Mouse (Mus musculus): ENCODE data around the gene Adipor2. TPM values are rescaled to one million over a fixed set of nuclear protein-coding genes. Genes with fewer than 3 reads are reported as not detected.

Gene Adipor2
- polyA plus RNA-seq, 1 experiment from 2014 or later = 19.9 TPM

DNA sequence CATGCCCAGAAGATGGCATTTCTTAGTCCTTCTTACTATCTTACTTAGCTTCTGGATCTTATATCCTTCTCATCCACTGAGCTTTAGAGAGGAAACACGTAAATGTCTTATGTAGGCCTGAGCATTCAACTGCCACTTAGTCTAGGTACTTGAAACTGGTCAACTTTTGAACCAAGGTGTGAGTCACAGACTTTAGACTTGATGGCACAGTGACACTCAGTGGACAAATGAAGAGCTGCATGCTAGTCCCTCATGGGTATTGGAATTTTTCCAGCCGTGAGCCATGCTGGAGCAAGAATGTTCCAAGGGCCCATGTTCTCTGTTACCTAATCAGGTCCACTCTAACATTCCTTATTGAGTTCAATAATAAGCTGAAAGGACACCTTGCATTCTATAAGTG, 13.0 kb upstream of the Adipor2 start:
- H3K36me3 ChIP-seq (ENCODE audit: control insufficient read depth, insufficient read depth, low read length) = no peaks in the 10 kb centered on the region; the same call in 1 of the 2 replicates
- H3K4me1 ChIP-seq (replicated peaks; ENCODE audit: control insufficient read depth, insufficient read depth, low read length) = no peaks in the 10 kb centered on the region
- ATAC-seq (replicated peaks; ENCODE audit: low FRiP score) (no peak), DNase-seq (ENCODE audit: low spot score) (no peak)
- no peak overlapping the region for H3K4me3 ChIP-seq (ENCODE audit: low read depth, low read length)
- H3K9ac ChIP-seq (ENCODE audit: low read length) = no peak overlapping the region
- H3K4me2 ChIP-seq (ENCODE audit: low read depth, low read length, severe bottlenecking) = no peak overlapping the region
- H3K27ac ChIP-seq (ENCODE audit: low read depth, low read length) = no peak overlapping the region
- H3K9me3 ChIP-seq (ENCODE audit: control insufficient read depth, low read length) = no peaks in the 10 kb centered on the region; the same call in 1 of the 2 replicates
- WGBS = 71% methylated on average over 2 of the region's 2 CpGs
- no peaks in the 10 kb centered on the region for H3K27me3 ChIP-seq (ENCODE audit: control insufficient read depth, insufficient read depth, low read length)

DNA sequence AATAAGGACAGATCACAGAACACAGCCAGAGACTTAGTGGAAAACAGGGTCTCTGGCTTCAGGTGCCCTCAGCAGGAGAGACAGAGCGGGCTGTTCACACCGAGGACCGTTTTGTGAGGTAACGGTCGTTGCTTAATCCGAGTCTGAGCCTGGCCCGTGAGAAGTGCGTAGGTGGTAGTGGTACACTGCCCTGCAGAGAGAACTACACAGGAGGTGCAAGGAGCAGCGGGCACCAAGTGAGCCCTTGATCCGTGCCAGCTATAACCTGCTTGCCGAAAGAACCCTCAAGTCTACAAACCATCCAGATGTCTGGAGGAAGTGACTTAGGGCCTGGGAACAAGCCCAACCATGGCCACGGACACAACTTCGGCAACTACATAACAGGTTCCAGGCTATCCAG, 11.8 kb upstream of the Adipor2 start:
- Histone ChIP-seq H3K4me1 (replicated peaks; ENCODE audit: control insufficient read depth, insufficient read depth, low read length) (no peaks in the 10 kb centered on the region), H3K4me2 (ENCODE audit: low read depth, low read length, severe bottlenecking) (no peak overlapping the region), H3K27me3 (ENCODE audit: control insufficient read depth, insufficient read depth, low read length) (no peaks in the 10 kb centered on the region), H3K27ac (ENCODE audit: low read depth, low read length) (no peak overlapping the region), H3K4me3 (ENCODE audit: low read depth, low read length) (no peak overlapping the region), H3K9ac (ENCODE audit: low read length) (no peak overlapping the region), H3K36me3 (ENCODE audit: control insufficient read depth, insufficient read depth, low read length) (no peaks in the 10 kb centered on the region; the same call in 1 of the 2 replicates), H3K9me3 (ENCODE audit: control insufficient read depth, low read length) (no peaks in the 10 kb centered on the region; the same call in 1 of the 2 replicates)
- ATAC-seq (replicated peaks; ENCODE audit: low FRiP score) (no peak), DNase-seq (ENCODE audit: low spot score) (no peak)
- WGBS = 96% methylated on average over 13 of the region's 13 CpGs

DNA sequence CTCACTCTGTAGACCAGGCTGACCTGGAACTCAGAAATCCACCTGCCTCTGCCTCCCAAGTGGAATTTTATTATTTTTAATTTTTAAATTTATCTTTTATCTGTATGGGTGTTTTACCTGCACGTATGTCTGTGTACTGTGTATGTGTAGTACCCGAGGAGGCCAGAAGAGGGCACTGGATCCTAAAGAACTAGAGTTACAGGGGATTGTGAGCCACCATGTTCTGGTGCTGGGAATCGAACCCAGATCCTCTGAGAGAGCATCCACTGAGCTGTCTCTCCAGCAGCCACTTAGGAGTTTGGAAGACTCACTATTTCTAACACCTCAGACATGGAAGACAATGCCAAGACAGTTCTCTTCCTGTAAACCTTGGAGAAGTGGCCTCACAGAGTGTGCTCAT, 11.1 kb upstream of the Adipor2 start:
- Histone ChIP-seq H3K4me1 (replicated peaks; ENCODE audit: control insufficient read depth, insufficient read depth, low read length) (no peaks in the 10 kb centered on the region), H3K4me2 (ENCODE audit: low read depth, low read length, severe bottlenecking) (no peak overlapping the region), H3K4me3 (ENCODE audit: low read depth, low read length) (no peak overlapping the region), H3K36me3 (ENCODE audit: control insufficient read depth, insufficient read depth, low read length) (no peaks in the 10 kb centered on the region; the same call in 1 of the 2 replicates), H3K27me3 (ENCODE audit: control insufficient read depth, insufficient read depth, low read length) (no peaks in the 10 kb centered on the region), H3K9me3 (ENCODE audit: control insufficient read depth, low read length) (no peaks in the 10 kb centered on the region; the same call in 1 of the 2 replicates), H3K9ac (ENCODE audit: low read length) (no peak overlapping the region), H3K27ac (ENCODE audit: low read depth, low read length) (no peak overlapping the region)
- WGBS = 89% methylated on average over 3 of the region's 3 CpGs
- DNase-seq (ENCODE audit: low spot score) (no peak), ATAC-seq (replicated peaks; ENCODE audit: low FRiP score) (no peak)

DNA sequence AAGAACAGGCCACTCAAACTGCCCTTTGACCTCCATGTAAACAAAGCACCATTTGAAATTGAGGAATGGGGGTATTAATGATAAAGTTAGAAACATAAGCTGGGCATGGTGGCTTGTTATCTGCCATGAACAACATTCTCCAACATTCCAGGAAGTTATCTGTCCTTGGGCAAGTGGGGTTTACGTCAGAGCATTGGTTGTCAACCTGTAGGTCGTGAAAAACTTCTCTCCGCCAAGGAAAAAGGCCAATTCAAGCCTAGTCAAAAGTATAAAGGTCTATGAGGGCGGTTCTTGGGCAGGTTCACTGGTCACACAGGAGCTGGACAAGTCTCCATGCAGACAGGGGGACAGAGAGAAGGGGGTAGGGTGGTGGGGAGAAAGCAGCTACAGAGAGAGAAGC, 3.5 kb upstream of the Adipor2 start:
- no peak overlapping the region for H3K9ac ChIP-seq (ENCODE audit: low read length)
- DNase-seq (ENCODE audit: low spot score) (no peak), ATAC-seq (replicated peaks; ENCODE audit: low FRiP score) (no peak)
- no peak overlapping the region for H3K4me3 ChIP-seq (ENCODE audit: low read depth, low read length)
- H3K27me3 ChIP-seq (ENCODE audit: control insufficient read depth, insufficient read depth, low read length) = no peaks in the 10 kb centered on the region
- no peaks in the 10 kb centered on the region for H3K36me3 ChIP-seq (ENCODE audit: control insufficient read depth, insufficient read depth, low read length)
- H3K9me3 ChIP-seq (ENCODE audit: control insufficient read depth, low read length) = no peaks in the 10 kb centered on the region
- H3K4me2 ChIP-seq (ENCODE audit: low read depth, low read length, severe bottlenecking) = no peak overlapping the region
- 91% methylated on average over 4 of the region's 4 CpGs for WGBS
- no peak overlapping the region for H3K27ac ChIP-seq (ENCODE audit: low read depth, low read length)
- peaks cover 4% of the 10 kb centered on the region; the same call in 1 of the 2 replicates for H3K4me1 ChIP-seq (replicated peaks; ENCODE audit: control insufficient read depth, insufficient read depth, low read length)

DNA sequence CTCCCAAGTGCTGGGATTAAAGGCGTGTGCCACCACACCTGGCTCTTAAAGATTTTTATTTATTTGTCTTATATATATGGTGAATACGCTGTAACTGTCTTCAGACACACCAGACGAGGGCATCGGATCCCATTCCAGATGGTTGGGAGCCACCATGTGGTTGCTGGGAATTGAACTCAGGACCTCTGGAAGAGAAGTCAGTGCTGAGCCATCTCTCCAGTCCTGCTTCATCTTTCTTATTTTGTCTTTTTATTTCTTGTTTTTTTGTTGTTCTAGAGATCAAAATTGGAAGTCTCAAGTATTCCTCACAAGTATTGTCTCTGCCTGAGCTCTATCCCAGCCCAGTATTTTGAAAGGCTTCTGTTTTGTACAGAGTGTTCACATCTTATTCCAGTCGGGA, 2.9 kb upstream of the Adipor2 start:
- no peak overlapping the region for H3K9ac ChIP-seq (ENCODE audit: low read length)
- no peak overlapping the region for H3K4me3 ChIP-seq (ENCODE audit: low read depth, low read length)
- H3K36me3 ChIP-seq (ENCODE audit: control insufficient read depth, insufficient read depth, low read length) = no peaks in the 10 kb centered on the region
- WGBS = 87% methylated on average over 5 of the region's 5 CpGs
- no peaks in the 10 kb centered on the region for H3K27me3 ChIP-seq (ENCODE audit: control insufficient read depth, insufficient read depth, low read length)
- no peak for DNase-seq (ENCODE audit: low spot score)
- H3K9me3 ChIP-seq (ENCODE audit: control insufficient read depth, low read length) = no peaks in the 10 kb centered on the region
- H3K4me2 ChIP-seq (ENCODE audit: low read depth, low read length, severe bottlenecking) = no peak overlapping the region
- H3K4me1 ChIP-seq (replicated peaks; ENCODE audit: control insufficient read depth, insufficient read depth, low read length) = peaks cover 4% of the 10 kb centered on the region; the same call in 1 of the 2 replicates
- H3K27ac ChIP-seq (ENCODE audit: low read depth, low read length) = no peak overlapping the region
- no peak for ATAC-seq (replicated peaks; ENCODE audit: low FRiP score)

DNA sequence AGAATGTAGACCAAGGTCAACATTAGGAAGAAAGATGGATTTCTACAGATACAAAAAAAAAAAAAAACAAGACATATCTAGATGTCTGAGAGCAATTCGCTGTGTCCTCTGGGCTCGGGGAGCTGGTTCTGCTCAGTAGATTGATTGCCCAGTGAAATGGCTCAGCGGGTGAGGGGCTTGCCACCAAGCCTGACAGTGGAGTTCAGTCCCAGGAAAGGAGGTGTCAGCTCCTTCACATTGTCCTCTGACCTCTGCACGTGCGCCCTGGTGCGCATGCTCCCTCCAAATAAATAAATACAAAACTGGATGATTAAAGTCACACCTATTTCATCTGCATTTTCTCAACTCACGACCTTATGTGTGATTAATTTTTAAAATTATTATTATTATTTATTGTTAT, 1.9 kb upstream of the Adipor2 start:
- Histone ChIP-seq H3K9ac (ENCODE audit: low read length) (no peak overlapping the region), H3K4me1 (replicated peaks; ENCODE audit: control insufficient read depth, insufficient read depth, low read length) (peaks cover 4% of the 10 kb centered on the region; the same call in 1 of the 2 replicates), H3K27ac (ENCODE audit: low read depth, low read length) (peak overlapping the region; percentile 63; the same call in 1 of the 2 replicates), H3K4me3 (ENCODE audit: low read depth, low read length) (no peak overlapping the region), H3K27me3 (ENCODE audit: control insufficient read depth, insufficient read depth, low read length) (no peaks in the 10 kb centered on the region), H3K9me3 (ENCODE audit: control insufficient read depth, low read length) (no peaks in the 10 kb centered on the region), H3K4me2 (ENCODE audit: low read depth, low read length, severe bottlenecking) (no peak overlapping the region), H3K36me3 (ENCODE audit: control insufficient read depth, insufficient read depth, low read length) (no peaks in the 10 kb centered on the region)
- ATAC-seq (replicated peaks; ENCODE audit: low FRiP score) (no peak), DNase-seq (ENCODE audit: low spot score) (no peak)
- 29% methylated on average over 7 of the region's 7 CpGs for WGBS

DNA sequence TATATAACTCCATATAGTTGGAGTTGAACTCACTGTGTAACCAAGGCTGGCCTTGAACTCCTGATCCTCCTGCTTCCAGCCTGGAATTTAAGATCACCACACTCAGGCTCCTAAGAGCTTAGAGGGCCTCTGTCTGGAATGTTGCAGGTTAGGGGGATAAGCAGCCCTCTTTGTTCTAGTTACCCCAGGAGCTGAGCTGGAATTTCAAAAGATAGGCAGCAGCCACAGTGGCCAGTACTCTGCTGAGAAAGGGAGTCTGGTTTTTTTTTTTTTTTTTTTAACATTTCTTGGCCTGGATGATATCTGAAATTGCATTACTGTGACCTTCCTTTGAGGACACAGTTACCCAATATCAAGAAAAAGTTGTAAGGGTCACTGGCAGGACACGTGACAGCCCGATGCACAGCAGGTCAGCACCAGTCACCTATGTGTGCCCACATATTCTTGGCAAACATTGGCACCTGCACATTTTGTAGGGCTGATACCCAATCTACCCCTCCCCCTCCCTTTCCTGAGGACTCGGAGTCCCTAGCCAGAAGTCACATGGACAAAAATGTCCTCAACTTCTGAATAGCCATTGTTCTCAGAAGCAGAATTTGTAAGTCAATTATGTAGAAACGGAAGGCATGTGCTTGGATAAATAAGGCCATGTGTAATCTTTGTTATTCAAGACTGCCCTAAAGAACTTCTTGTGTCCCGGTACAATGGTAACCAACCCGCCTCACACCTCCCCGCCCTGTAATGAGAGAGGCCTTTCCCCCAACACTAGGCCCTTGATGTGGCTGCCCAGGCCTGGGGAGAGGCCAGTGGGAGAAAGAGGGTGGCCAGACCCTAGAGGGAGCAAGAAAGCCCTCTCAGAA, 1.1 kb upstream of the Adipor2 start:
- no peak overlapping the region for H3K9ac ChIP-seq (ENCODE audit: low read length)
- peak overlapping the region; percentile 63; the same call in 1 of the 2 replicates for H3K27ac ChIP-seq (ENCODE audit: low read depth, low read length)
- H3K27me3 ChIP-seq (ENCODE audit: control insufficient read depth, insufficient read depth, low read length) = no peaks in the 10 kb centered on the region
- H3K4me1 ChIP-seq (replicated peaks; ENCODE audit: control insufficient read depth, insufficient read depth, low read length) = peaks cover 4% of the 10 kb centered on the region; the same call in 1 of the 2 replicates
- ATAC-seq (replicated peaks; ENCODE audit: low FRiP score) = peak; percentile 61
- H3K4me2 ChIP-seq (ENCODE audit: low read depth, low read length, severe bottlenecking) = no peak overlapping the region
- WGBS = 16% methylated on average over 7 of the region's 7 CpGs
- no peak overlapping the region for H3K4me3 ChIP-seq (ENCODE audit: low read depth, low read length)
- no peaks in the 10 kb centered on the region for H3K36me3 ChIP-seq (ENCODE audit: control insufficient read depth, insufficient read depth, low read length)
- no peak for DNase-seq (ENCODE audit: low spot score)
- no peaks in the 10 kb centered on the region for H3K9me3 ChIP-seq (ENCODE audit: control insufficient read depth, low read length)

DNA sequence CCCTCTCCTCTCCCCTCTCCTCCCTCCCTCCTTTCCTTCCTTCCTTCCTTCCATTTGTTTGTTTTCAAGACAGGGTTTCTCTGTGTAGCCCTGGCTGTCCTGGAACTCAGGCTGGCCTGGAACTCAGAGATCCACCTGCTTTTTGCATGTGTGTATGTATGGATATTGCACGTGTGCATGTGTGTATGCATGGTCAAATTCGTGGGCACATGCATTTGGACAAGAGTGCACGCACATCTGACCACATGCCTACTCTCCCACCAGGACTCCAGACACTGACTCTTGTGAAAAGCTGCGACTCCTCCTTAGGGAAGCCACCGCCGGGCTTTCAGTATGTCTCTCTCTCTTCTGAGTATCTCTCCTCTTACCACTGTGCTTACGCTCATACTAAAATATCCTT, 317 bp upstream of the Adipor2 start:
- ATAC-seq (replicated peaks; ENCODE audit: low FRiP score) (peak; percentile 20; the same call in 1 of the 2 replicates), DNase-seq (ENCODE audit: low spot score) (no peak)
- Histone ChIP-seq H3K4me1 (replicated peaks; ENCODE audit: control insufficient read depth, insufficient read depth, low read length) (peaks cover 4% of the 10 kb centered on the region; the same call in 1 of the 2 replicates), H3K4me2 (ENCODE audit: low read depth, low read length, severe bottlenecking) (no peak overlapping the region), H3K9ac (ENCODE audit: low read length) (no peak overlapping the region), H3K4me3 (ENCODE audit: low read depth, low read length) (no peak overlapping the region), H3K9me3 (ENCODE audit: control insufficient read depth, low read length) (no peaks in the 10 kb centered on the region), H3K27ac (ENCODE audit: low read depth, low read length) (no peak overlapping the region), H3K27me3 (ENCODE audit: control insufficient read depth, insufficient read depth, low read length) (no peaks in the 10 kb centered on the region), H3K36me3 (ENCODE audit: control insufficient read depth, insufficient read depth, low read length) (no peaks in the 10 kb centered on the region)
- whole genome bisulfite sequencing = 54% methylated on average over 7 of the region's 7 CpGs

All from forebrain, embryonic 11.5 days (tissue).